Mouse (Mus musculus): Measurements from ENCODE around the gene C5ar2. TPM values are rescaled to one million over a fixed set of nuclear protein-coding genes. Genes with fewer than 3 reads are reported as not detected.
A peak's percentile ranks its signal among the peaks of the same experiment; 100 is the strongest.

C5ar2 gene
- total RNA-seq, 2 experiments from 2014 or later, result 0.08 to 0.17 TPM

DNA sequence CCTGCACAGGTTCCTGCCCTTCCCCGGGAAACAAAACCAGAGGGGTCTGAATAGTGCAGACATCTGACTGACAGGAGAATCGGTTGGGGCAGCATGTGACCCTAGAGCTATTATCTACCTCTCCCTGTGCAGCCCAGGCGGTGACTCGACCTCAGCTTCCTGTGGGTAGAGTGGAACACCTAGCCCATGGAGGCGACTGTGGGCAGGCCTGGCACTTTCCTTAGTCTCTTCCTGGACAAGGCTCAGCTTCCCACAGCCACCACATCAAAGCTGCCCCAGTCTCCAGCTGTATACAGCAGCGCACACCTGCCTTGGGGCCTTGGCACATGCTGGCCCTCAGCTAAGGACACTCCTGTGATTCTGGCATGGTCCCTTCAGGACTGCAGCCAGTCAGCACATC lies 42.8 kb downstream of the C5ar2 start:
- DNase-seq (ENCODE audit: low spot score in 2 of 2), result no peak

DNA sequence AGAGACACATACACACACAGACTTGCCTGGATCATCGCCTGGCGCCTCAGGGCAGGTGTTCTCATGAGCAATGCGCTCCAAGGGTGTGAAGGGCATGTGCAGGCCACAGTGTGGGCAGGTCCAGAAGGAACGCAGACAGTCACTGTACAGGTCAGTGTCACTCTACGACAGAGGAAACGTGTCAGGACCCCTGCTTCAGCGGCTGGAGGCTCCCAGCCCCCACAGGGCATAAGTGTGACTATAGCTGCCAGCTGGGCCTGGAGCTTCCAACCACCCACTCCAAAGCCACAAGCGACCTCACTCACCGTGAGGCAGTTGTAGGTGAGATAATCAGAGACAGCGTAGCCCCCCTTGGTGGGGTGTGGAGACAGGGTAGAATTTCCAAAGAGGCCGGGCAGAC lies 45.4 kb downstream of the C5ar2 start:
- DNase-seq (ENCODE audit: low spot score in 2 of 2), result no peak

DNA sequence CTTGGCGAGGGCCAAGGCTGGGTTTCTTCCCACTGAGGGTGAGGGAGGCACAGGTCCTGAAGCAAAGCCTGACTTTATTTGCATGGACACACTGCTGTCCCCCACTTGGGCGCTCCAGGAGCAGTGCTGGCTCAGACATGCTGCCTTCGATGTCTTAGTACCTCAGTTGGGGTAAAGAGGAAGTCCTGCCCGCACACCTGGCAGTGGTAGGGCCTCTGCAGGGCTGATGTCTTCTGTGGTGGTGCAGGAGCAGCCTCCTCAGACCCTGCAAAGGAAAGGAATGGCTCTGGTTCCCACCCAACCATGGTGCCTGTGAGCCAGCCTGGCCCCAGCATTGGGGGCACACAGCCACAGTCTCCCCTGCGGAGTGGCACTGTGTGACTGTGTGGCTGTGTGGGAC lies 46.8 kb downstream of the C5ar2 start:
- no peak for DNase-seq (ENCODE audit: low spot score in 2 of 2)

DNA sequence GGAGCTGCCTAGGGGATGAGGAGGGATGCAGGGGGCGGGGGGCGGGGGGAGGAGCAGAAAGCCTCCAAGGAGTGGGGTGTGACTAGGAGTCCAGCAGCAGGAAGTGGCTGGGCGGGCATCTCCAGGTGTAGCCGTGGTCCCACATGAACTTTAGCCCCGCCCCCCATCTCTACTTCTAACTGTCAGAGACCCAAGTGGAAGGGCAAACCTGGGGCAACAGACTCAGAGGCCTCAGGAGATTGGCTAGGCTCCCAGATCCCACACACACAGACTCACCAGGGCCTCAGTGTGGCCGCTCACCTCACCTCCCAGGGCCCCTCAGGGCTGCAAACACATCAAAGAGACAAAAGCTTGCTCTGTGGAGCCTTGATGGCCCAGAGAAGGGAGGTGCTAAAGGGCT lies 47.3 kb downstream of the C5ar2 start:
- no peak for DNase-seq (ENCODE audit: low spot score in 2 of 2)

DNA sequence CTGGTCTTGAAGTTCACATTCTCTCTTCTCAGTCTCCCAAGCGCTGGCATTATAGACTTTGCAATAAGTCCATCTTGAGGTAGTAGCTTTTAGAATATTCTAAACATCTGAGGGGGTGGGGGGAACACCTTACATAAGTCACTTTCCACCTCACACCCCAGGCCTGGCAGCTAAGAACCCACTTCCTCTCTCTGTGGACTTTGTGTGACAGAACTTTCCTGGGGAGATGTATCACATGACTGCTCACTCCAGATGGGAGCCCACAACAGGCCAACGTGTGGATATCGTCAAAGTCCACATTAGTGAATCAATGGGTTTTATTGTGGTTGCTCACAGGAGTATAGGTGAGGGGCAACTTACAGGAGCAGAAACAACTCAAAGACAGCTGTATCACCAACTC lies 50.3 kb downstream of the C5ar2 start:
- DNase-seq (ENCODE audit: low spot score in 2 of 2), result no peak

DNA sequence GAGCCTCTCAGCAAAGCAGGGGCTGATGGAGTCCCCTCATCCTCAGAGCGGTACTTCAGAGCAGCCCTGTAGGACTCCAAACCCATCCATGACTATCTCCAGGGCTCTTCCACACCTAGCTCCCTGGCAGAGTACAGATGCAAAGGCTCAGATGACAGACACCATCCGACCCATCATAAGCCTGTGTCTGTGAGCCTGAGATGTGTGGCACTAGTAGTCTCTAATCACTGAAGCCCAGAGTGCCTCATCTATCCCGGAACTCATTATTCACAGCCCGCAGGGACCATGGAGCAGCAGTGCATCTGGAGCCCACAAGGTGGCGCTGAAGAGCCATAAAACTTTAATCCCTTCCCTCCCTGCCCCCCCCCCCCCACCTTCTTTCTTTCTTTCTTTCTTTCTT lies 51.6 kb downstream of the C5ar2 start:
- DNase-seq (ENCODE audit: low spot score in 2 of 2), result peak; percentile 55 to 68

DNA sequence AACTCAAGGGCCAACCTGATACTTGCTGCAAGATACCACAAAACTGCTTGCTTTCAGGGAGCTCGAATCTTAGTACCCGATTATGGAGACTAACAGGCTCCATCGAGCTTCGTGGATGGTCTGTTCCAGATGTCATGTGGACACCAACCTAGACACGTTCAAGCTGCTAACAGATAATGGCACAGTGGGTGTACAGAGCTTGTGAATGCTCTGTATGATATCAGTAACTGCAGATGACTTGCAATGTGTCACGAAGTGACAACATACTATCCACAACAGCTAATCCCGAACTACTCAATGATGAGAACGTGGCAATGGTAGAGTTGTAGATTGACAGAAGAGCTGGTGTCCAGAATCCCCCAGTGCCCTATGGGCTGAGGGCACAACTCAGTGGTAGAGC lies 56.5 kb downstream of the C5ar2 start:
- no peak for DNase-seq (ENCODE audit: low spot score in 2 of 2)

Other genes with a start within 250 kb of the C5ar2 start
- gene Bicra, start 196.2 kb downstream of the C5ar2 start, total RNA-seq (2021), result 10 to 100 TPM; 12.1 to 12.6 TPM
- gene Zfp541, start 182.3 kb downstream of the C5ar2 start, total RNA-seq (2021), result under 1 TPM in 1 of 2 experiments, not detected in 1; 0.05 TPM
- 100 to 1,000 TPM; 141 to 153 TPM for gene Napa, start 145.7 kb downstream of the C5ar2 start, total RNA-seq (2021)
- gene Kptn, start 124.3 kb downstream of the C5ar2 start, total RNA-seq (2021), result 10 to 100 TPM; 11.7 to 13.9 TPM
- gene Slc8a2, start 114.3 kb downstream of the C5ar2 start, total RNA-seq (2021), result 1 to 10 TPM in 1 of 2 experiments, under 1 TPM in 1; 0.54 to 1.1 TPM
- gene Meis3, start 69.1 kb downstream of the C5ar2 start, total RNA-seq (2021), result 10 to 100 TPM in 1 of 2 experiments, 1 to 10 TPM in 1; 9.5 to 11.7 TPM
- gene Dhx34, start 22.1 kb downstream of the C5ar2 start, total RNA-seq (2021), result 10 to 100 TPM in 1 of 2 experiments, 1 to 10 TPM in 1; 9.3 to 10.5 TPM
- gene C5ar1, start 15.4 kb upstream of the C5ar2 start, total RNA-seq (2021), result 1 to 10 TPM; 6.1 to 8.8 TPM
- gene Inafm1, start 29.5 kb upstream of the C5ar2 start, total RNA-seq (2021), result 10 to 100 TPM; 13.8 to 18.8 TPM
- gene Ccdc9, start 42.6 kb upstream of the C5ar2 start, total RNA-seq (2021), result 10 to 100 TPM; 45.5 to 59.0 TPM
- gene Bbc3, start 64.2 kb upstream of the C5ar2 start, total RNA-seq (2021), result 1 to 10 TPM; 9.1 to 9.7 TPM
- gene Sae1, start 143.7 kb upstream of the C5ar2 start, total RNA-seq (2021), result 10 to 100 TPM; 76.3 to 77.6 TPM
- 10 to 100 TPM; 49.3 to 51.8 TPM for gene Zc3h4, start 156.8 kb upstream of the C5ar2 start, total RNA-seq (2021)
- 10 to 100 TPM; 21.1 to 27.2 TPM for gene Tmem160, start 208.6 kb upstream of the C5ar2 start, total RNA-seq (2021)
- gene Npas1, start 233.6 kb upstream of the C5ar2 start, total RNA-seq (2021), result not detected

Data from gastrocnemius, postnatal 4 days (tissue).